Mouse (Mus musculus) cerebellum, adult 9-10 months (tissue): ENCODE data around the gene Mgll.

ENCODE experiments used
- DNase-seq: peaks from one replicate; pipeline ENCODE4 v3.0.0; 2022

The Mgll gene

GRCm38 (mm10) chr6:88724313-88725195, at the start of gene Mgll:
TSS of gene Mgll (plus strand) at chr6:88724412.
- DNase-seq, result peak; percentile 81

GRCm38 (mm10) chr6:88675815-88676214, 48.4 kb upstream of the Mgll start:
- DNase-seq, result no peak

DNA sequence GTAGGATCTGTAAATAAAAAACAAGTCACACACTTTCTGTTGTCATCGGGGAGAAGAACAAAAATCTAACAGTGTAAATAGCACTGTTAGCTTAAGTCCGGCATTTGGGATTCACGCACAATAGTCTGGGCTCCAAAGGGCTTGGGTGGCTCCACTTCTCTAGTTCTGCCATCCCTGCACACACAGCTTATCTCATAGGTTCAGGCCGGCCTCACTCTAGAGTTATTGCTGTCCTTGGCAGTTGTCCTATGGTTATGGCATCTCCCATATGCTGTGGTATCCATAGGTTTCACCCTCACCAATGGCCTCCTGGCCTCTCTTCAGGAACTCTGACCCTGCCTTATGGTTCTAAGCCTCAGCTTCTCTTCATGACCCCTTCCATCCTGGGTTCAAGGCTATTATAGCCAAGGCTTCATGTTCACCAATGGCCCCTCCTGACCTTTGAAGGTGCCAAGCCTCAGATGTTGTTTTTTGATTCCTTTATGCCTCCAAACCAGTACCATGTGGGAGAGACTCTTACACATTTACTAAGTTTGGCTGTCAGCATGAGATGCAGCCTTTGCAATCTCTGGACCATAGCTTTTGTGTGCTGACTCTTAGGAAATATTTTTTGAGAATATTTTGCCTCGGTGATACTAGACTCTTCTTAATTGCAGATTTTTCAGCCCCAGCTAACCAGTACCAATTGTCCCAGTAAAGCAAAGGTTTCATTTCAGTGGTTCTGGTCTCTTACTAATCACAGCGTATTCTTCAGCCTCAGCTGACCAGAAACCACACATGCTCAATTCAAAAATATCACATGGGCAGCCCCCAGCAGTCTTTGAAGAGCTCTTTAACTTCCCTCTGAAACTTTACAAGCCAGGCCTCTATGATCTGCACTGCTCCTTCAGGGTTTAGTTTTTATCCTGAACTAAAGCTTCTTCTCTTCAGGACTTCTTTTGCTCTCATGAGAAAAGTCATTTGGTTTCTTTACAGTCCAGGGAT, 47.2 kb upstream of the Mgll start:
- no peak for DNase-seq

DNA sequence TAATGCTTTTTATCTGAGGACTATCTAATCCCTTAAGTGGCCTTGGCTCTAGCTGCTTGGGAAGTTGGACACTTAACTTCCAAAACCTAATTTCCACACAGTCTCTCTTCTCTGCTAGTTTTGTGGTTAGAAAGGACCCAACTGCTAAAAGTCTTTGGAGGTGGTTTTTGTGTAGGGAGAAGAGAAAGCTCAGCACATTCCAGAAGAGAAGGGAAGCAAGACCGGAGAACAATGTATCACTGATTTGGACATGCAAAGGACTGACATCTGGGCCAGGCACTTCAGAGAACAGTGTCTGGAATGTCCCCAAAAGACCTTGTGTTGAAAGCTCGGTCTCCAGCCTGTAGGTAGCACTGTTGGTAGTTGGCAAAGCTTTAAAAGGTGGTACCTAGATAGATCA, 46.5 kb upstream of the Mgll start:
- DNase-seq, result no peak

DNA sequence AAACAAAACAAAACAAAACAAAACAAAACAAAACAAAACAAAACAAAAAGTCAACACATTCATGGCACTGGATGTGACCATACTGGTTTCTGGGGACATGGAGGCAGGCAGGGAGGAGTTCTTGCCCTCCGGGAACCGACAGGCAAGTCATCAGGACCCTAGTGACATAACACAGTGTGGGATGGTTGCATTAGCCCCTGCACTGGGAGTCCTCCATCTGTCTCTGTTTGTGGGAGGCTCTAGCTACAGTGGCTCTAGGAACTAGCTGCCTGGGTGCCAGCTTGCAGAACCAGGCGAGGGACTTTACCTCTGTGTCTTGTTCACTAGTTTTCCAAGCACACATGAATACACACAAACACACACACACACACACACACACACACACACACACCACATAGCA, 43.2 kb upstream of the Mgll start:
- no peak for DNase-seq

DNA sequence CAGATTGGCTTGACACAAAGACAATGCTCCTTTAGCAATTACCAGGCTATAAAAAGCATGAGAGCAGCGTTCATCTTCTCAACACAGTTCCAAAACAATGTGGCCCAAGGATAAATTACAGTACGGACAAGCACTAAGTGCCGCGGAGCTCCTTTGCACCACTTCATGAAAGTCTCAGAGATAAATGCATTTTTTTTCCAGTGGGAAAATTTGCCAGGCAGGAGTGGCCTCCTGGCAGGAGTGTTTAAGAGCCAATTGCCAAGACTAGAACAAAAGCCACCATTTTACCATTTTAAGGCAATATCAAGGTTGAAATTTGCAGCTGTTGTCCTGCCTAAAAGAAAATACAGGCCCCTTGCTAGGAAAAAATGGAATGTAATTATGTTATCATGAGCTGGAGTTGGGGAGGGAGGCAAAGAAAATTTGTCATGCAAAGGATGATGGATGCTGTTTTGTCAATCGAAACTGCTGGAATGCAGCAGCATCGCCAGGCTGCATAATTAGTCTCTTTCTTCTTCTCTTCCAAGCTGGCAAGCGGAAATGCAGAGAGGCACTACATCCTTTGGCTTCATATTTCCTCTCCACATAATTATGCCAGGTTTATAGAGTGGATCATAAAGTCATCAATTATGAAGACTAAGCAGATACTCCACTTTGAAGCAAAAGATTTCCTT, 40.7 kb upstream of the Mgll start:
- DNase-seq, result no peak

GRCm38 (mm10) chr6:88688171-88688570, 36.0 kb upstream of the Mgll start:
- no peak for DNase-seq

DNA sequence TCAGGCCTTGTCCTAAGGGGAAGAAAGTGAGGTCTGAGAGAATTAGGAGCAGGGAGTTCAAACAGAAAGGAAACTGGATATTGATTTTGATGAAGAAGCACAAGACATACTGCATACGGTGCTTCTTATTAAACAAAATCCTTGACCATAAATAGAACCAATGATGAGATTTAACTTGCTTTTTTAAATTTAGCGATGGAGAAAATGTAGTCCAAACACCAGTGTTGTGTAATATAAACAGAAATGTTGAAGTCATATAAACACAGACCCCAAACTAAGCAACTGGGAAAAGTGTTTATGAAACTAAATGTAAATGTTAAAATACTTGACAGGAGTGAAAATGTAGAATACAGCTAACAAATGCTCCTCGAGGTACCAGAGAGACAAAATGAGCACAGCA, 35.5 kb upstream of the Mgll start:
- no peak for DNase-seq

GRCm38 (mm10) chr6:88690211-88690610, 34.0 kb upstream of the Mgll start:
- no peak for DNase-seq

- DNase-seq, result no peak
Measured at GRCm38 (mm10) chr6:88691361-88691760, 32.9 kb upstream of the Mgll start.

DNA sequence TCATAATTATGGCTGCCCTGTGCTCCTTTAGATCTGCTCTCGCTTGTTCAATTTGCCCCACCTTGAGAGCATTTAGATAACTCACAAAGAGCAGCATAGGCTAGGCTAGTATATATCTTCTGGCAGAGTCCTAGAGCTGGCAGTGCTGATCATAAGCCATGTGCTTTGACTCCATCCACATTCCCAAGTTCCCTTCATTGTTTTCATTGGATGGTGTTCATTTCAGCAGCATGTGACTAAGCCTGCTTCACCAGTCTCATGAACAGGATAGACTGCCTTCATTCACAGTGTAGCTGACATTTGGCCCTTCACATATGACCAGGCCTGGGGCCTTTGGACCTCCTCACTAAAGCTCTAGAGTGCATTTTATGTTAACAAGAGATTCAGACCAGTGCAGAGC, 21.3 kb upstream of the Mgll start:
- no peak for DNase-seq

GRCm38 (mm10) chr6:88703731-88704130, 20.5 kb upstream of the Mgll start:
- no peak for DNase-seq

GRCm38 (mm10) chr6:88708401-88709278, 15.6 kb upstream of the Mgll start:
- DNase-seq, result no peak

- no peak for DNase-seq
Measured at GRCm38 (mm10) chr6:88709279-88709575, 15.0 kb upstream of the Mgll start.

DNA sequence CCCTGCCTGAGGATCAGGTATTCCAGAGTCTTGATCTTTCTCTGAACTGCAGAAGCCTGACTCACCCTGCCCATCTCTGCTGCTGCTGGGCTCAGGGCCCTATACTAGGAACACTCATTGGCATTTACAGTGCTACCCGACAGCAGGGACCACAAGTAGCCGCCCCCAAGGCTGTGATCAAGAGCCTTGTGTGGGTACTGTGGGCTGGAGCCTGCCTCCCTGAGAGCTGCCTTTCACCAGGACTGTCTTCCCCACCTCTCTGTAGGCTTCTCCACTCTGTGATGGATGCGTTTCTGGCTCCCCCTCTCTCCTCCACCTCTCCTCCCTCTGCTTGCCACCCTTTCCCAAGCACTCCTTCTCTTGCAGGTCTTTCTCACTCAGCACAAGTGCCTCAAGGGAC, 12.9 kb upstream of the Mgll start:
- DNase-seq, result no peak

- DNase-seq, result no peak
Measured at GRCm38 (mm10) chr6:88712083-88712482, 12.1 kb upstream of the Mgll start.

- no peak for DNase-seq
Measured at GRCm38 (mm10) chr6:88713320-88713719, 10.9 kb upstream of the Mgll start.

DNA sequence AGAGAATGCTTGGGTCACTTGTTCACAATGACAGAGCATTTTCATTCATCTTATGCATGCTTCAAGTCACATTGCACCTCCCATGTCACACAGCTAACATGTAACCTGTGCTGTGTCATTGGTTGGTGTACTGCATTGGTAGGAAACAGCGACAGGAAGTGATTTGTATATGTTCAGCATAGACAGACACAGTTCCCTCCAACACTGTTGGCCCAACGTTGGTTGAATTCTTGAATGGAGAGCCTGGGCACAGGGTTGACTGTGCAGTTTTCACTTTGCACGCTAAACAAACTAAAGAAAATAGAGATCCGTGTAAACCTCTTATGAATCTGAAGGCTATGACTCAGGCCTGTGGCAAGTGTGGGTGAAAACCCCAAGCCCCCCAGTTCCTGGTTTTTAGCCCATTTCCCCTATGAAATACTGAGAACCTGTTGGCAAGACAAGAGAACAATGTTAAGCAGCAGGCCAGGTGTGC, 10.0 kb upstream of the Mgll start:
- DNase-seq, result no peak

DNA sequence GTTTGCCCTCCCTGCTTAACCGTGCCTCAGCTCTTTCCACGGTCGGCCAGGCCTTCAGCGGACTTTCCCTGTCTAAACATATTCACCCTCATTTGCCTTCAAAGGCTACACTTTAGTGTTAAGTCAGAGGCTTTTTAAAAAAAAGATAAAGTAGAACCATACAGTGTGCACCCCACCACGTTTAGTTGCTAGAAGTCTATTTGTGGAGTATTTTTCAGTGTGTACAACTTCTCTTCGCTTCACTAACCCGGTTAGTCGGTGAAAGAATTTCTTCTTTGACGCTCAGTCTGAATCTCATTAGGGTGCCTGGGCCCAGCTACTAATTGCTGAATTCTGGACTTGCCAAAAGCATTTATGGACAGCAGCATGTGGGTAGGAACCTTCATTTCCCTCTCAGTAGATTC, 8.8 kb upstream of the Mgll start:
- no peak for DNase-seq

DNA sequence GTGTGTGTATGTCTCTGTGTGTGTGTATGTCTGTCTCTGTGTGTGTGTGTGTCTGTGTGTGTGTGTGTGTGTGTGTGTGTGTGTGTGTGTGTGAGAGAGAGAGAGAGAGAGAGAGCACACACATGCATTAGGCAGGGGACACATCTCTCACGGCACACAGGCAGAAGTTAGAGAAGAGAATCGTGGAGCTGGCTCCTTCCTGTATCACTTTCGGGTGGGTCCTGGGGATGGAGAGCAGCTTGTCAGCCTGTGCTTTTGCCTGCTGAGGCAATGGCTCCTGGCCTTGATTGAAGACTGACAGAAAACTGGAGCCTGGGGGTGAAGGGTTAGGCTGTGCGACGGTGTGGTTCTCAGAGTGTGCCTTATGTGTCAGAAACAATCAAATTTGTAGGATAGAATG, 8.2 kb upstream of the Mgll start:
- no peak for DNase-seq

DNA sequence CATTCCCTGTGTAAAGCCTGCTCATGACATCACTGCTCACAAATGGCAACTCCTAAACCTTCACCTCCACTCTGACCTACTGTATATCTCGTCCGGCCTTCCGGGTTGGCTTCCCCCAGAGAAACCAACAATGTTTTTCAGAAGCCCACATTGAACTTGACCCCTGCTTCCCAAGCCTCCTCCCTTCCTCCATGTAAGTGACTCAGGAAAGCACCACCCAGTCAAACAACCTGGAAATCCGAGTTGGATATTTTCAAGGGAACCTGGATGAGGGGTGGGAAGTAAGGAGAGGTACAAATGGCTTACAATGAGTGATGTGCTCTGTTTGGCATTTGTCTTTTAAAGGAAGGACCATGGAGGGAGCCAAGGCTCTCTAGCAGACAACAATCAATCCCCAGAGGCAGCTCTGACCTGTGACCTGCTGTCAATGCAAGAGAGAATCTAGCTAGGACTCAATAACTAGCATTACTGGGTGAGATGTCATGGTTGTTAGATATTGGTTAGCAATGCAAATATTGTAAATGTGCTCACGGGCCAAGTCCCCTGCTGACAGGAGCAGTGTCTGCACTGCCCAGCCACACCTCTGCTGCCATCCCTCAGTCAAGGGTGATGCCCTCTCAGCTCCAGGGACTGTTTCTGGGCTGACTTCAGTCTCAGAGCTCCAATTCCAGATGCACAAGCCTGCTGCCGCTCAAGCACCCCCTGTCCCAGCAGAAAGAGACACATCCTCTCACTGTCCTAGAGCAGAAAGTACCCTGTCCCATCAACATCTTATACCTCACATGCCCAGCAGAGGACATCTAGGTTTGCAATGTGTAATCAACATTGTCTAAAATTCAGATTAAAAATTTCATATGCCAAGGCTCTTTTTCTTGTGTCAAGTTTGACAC, 6.8 kb upstream of the Mgll start:
- no peak for DNase-seq
